Mouse (Mus musculus) liver, embryonic 14.5 days (tissue): ENCODE measurements around the gene Hoxb3.

Source experiments
- CTCF ChIP-seq: IDR thresholded peaks from 2 replicates; pipeline ENCODE4 v1.5.1; 2016; ENCODE audit warnings: antibody characterized with exemption, low read depth, control low read depth
- EP300 ChIP-seq: IDR thresholded peaks from 2 replicates; pipeline ENCODE4 v1.6.1; 2016; ENCODE audit warnings: antibody characterized with exemption, low read depth

DNA sequence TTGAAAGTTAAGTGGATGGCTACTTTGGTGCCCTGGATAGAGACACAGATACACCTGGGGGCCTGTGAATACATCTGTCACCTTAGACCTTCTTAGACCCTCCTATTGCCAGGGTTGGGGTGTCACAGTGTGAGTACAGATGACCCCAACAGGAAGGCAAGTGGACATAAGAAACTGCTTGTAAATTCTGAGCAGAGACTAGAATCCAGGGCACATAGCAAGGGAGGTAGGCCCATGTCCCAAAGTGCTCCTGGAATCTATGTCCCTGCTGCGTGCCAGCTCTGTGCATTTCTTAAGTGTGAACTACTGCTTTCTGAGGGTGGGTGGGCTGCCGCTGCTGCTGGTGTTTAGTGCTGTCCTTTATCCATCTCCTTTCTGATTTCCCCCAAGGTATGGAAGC is 27.7 kb downstream of the Hoxb3 start:
- TF ChIP-seq CTCF (no peak), EP300 (no peak)
